Mouse (Mus musculus) ES-E14 (cell line): ENCODE data around the gene Lonrf2.

Source experiments
- CHD2 ChIP-seq: IDR thresholded peaks from 2 replicates; pipeline ENCODE4 v1.6.1; 2014; ENCODE audit warnings: mild to moderate bottlenecking, low read depth, low read length, inconsistent platforms
- HCFC1 ChIP-seq: IDR thresholded peaks from 2 replicates; pipeline ENCODE4 v1.6.1; 2012; ENCODE audit warnings: low read length, inconsistent platforms, borderline replicate concordance; ENCODE audit not compliant: insufficient read depth
- MAFK ChIP-seq: IDR thresholded peaks from 2 replicates; pipeline ENCODE4 v1.6.1; 2014; ENCODE audit warnings: mild to moderate bottlenecking, low read depth, low read length, inconsistent platforms; ENCODE audit not compliant: insufficient read depth
- ZNF384 ChIP-seq: IDR thresholded peaks from 2 replicates; pipeline ENCODE4 v1.6.1; 2012; ENCODE audit warnings: low read depth, low read length, inconsistent platforms

GRCm38 (mm10) chr1:38871834-38872233 lies 35.3 kb upstream of the Lonrf2 start:
- no peak for TF ChIP-seq HCFC1
- TF ChIP-seq MAFK = no peak
- TF ChIP-seq ZNF384 = no peak
- TF ChIP-seq CHD2 = no peak
